Mouse (Mus musculus) heart, adult 11 months (tissue): ENCODE results near the gene Dnaaf3.
A peak's percentile ranks its signal among the peaks of the same experiment; 100 is the strongest.
"Not testable (repeated sequence)": the region's sequence is repeated elsewhere in the genome, so short reads cannot be mapped to it uniquely, and the experiment has no call there.

Experiments used
- DNase-seq: peaks from one replicate; pipeline ENCODE4 v3.0.0; 2022

The Dnaaf3 gene

DNA sequence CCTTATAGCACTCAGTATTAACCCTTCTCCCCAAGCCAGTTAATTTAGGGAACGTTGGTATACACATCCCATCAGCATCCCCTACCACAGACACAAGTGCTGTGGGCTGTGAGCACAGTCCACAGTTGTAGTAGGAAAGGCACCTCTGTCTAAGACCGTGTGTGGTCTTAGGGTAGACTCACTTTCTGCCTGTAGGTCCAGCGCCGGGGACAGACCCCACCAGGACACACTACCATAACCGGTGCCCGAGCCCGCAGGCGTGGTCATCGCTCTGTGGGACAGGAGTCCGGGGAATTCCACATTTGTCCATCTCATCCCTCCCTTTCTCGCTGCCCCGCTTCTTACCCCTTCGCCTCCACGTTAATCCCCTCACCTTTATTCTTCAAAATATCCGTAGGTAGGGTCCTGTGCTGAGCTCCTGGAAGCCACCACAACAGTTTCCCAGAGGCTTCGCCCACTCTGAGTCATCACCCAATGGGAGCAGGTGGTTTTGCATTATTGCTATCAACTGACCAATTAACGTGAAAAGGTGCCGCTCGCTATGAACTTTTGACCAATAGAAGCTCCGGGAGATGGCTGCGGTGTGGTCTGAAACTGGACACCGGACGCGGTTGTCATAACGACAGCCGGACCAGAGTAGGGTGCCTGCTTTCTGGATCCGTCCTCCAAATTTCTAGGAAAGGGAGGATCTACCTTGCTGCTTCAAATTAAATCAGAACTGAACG is at the start of gene Dnaaf3:
Dnaaf3 (minus strand) TSS at position 449 of the 725 bp plus-strand sequence.
- DNase-seq, result peak; percentile 98

DNA sequence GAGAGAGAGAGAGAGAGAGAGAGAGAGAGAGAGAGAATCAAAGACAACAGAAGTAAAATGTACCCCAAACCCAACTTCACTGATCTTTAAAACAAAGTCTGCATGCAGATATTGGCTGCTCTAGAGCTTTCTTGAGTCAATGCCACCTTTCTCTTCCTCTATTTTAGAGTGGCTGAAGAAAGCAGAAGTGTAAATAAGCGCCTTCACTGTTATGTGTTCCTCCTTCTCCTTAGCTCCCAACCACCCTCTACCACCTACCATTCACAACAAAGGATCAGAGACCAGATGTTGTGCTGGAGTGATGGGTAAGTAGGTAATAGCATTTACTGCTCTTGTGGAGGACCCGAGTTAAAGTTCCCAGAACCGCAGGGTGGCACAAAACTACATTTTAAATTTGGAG is 49.2 kb upstream of the Dnaaf3 start:
- DNase-seq, result not testable (repeated sequence)

DNA sequence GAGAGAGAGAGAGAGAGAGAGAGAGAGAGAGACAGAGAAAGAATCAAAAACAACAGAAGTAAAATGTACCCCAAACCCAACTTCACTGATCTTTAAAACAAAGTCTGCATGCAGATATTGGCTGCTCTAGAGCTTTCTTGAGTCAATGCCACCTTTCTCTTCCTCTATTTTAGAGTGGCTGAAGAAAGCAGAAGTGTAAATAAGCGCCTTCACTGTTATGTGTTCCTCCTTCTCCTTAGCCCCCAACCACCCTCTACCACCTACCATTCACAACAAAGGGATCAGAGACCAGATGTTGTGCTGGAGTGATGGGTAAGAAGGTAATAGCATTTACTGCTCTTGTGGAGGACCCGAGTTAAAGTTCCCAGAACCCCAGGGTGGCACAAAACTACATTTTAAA is 40.1 kb upstream of the Dnaaf3 start:
- DNase-seq, result not testable (repeated sequence)

DNA sequence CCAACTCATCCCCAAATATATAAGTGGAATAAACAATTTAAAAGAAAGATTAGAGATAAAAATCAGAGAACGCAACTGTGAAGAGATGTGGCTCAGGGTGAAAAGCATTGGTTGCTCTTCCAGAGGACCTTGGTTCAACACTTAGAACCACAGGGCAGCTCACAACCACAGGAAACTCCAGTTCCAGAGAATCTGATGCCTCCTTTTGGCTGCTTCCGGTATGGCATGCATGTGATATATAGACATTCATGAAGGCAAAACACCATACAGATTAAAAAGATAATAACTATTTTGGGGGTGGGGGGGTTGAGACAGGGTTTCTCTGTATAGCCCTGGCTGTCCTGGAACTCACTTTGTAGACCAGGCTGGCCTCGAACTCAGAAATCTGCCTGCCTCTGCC is 30.4 kb upstream of the Dnaaf3 start:
- DNase-seq, result peak; percentile 28

DNA sequence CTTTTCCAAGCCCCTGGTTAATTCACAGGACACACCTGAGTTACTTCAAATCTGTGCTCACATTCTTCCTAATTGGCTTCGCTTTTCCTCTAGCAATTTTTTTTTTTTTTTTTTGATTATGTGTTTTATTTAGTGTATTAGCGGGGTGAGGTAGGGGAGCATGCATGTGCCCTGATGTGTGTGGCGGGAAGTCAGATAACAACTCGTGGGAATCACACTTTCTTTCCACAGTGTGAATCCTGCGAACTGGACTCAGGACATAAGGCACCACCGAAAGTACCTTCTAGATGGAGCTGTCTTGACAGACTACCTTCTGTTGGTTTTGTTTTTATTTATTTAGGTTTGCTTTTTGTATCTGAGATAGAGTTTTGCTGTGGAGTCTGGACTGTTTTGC is 24.9 kb upstream of the Dnaaf3 start:
- DNase-seq, result peak; percentile 44

DNA sequence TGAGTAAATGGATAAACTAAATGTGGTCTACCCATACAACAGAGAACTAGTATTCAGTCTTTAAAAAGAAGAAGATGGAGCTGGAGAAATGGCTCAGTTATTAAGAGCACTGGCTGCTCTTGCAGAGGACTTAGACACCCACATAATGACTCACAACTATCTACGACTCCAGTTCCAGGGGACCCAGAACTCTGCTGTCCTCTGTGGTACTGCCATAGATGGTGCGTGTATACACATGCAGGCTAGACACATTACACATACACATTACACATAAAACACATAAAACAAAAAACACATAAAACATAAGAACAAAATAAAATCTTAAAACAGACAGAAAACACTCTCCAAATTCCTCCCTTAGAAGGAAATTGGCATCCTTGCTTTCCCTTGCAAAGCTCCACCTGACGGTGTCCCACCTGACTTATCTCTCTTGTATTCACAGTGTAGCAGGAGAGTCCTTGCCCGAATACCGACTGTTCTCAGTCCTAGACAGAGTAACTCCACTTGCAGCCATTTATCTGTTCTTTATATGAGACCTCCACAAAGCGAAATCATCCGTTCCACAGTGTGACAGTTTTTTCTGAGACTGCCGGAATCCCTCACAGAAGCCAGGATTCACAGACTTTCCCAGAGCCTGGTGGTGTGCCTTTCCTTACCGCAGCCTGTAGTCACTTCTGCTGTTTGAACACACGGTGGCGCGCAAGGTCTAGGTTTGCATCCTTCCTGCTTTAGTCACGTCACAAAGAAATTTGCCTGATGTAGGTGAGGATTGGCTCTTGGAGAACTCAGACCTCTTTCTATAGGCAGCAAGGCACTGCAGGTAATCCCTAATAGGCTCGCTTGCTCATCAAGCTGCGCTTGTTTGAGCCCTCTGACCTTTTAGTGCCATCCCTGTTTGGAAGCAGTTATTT is 24.3 kb upstream of the Dnaaf3 start:
- DNase-seq, result peak; percentile 92

DNA sequence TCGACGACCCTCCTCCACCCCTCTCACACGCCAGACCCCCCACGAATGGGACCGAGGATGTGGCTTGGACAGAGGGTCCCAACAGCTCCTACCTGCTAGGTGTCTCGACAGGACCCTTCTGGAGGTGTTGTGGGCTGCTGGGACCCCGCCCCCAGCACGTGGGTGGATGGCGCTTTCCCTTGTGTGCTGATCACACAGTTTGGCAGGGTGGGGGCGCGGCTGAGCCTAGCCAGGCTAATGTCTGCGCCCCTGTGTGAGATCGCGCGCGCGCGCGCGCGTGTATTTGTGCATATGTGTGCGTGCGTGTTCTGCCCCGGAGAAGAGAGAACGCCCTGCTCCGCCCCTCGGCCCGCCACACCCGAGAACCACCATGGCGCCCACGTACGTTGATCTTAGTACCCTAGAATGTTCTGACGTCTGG is 15.0 kb upstream of the Dnaaf3 start, which contains the start of gene Syt5:
Syt5 (minus strand) TSS at position 321 of the 421 bp plus-strand sequence.
- DNase-seq, result peak; percentile 87

DNA sequence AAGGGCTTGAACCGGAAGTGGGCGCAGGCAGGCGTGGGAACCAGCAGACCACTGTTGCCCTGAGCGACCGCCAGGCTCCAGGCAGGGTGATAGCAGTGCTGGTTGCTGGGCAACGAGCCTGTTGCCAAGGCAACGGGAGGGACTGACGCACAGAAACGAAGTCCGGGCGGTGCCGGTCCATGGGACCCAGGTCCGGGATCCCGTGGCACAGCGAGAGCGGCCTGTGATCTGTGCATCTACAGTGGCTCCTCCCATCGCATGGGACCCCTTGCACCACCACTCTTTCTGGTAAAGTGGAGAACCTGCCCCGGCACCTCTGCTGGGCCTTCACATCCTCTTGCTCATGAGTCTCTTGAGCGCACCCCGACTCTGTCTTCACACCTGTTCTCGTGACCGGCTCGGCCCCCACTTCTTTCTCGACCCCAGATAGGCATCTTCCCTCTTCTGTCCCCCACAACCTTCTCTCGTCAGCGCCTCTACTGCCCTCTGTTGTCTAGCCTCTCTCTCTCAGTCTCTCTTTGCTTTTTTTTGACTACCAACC is 14.4 kb upstream of the Dnaaf3 start:
- DNase-seq, result peak; percentile 96

DNA sequence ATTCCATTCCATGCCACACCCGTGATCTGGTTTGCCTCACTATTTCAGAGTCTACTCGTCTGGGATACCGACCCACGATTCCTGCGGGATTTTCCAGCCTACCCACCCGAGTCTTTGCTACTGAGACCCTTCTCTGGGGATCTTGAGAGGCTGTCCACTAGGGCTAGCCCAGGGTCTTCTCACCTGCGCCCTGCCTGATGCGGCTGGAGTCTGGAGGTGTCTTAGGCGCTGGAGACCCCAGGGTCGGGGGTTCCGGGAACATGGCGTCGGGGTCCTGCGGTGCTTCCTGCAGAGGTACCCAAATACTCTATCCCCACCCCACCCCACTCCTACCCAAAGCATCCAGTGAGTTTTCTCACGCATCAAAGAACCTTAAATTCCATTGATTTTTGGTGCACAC is 13.8 kb upstream of the Dnaaf3 start:
- DNase-seq, result peak; percentile 86

DNA sequence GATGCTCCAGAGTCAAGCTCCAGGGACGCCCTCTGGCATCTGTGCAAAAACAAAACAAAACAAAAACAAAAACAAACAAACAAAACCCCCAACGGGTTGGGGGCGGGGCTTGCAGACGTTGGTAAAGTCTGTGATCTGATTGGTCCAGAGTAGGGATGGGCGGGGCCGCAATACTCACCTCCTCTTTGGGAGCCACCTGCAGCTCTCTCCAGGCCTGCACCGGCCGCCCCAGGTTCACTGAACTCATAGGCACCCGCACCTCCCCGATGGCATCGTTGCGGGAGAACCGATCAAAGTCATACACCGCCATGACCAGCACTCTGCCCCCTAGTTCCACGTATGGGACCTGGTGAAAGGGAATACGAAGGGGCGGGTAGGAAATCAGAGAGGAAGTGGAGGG is 9.8 kb upstream of the Dnaaf3 start:
- no peak for DNase-seq

DNA sequence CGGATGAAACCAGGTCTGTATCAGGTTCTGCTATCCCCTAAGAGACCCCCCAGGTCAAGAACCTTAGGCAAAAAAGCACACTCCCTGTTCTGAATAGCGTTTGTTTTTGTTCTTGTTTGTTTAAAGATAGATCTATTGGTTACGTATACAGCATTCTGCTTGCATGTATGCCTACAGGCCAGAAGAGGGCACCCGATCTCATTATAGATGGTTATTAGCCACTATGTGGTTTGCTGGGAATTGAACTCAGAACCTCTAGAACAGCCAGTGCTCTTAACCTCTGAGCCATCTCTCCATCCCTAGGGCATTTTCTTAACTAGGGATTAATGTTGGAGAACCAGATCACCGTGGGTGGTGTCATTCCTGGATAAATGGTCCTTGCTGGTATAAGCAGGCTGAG is 9.1 kb upstream of the Dnaaf3 start:
- DNase-seq, result no peak

DNA sequence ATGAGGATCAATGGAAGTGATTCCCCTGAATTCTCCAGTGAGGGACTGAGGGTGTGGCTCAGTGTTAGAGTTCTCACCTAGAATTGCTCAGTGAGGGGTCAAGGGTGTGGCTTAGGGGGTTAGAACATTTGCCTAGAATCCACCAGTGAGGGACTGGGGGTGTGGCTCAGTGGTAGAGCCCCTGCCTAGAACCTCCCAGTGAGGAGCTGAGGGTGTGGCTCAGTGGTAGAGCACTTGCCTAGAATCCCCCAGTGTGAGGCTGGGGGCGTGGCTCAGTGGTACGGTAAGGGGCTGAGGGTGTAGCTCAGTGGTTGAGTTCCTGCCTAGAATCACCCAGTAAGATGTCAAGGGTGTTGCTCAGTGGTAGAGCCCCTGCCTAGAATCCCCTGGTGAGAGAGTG is 6.8 kb upstream of the Dnaaf3 start:
- peak; percentile 79 for DNase-seq

DNA sequence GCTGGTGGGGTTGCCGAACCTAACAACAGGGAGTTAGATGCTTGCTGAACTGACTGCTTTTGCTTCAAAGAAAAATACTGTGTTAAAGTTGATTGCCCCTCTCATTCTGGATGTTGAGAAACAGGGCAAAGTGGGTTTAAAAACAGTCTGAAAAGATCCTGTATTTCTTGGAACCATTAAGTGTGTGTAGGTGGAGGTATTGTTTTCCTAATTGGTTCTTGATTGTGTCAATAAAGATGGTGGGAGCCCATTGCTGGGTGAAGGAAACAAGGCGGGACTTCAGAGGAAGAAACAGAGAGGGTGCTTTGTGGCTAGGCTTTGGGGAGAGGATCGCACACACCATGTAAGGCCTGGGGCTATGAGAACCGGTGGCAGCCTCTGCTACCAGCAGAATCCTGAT is 4.9 kb upstream of the Dnaaf3 start:
- no peak for DNase-seq

DNA sequence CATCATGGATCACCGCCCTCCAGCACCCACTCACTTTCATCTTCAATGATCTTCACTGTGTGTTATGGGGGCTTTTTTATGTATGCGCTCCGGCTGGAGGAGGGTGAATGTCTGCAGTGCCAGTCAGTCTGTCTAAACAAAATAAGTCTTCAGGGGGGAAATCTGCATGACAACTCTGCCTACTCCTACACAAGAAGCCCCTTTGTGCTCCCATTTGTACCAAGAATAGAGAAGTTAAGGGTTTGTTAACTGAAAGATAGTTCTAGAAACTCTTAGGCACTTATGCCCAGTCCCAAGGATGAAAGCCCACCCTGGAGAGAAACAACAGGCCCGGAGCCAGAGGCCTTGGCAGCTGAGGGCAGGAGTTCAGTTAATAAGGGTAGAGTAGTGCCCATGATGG is 4.1 kb upstream of the Dnaaf3 start:
- DNase-seq, result no peak

DNA sequence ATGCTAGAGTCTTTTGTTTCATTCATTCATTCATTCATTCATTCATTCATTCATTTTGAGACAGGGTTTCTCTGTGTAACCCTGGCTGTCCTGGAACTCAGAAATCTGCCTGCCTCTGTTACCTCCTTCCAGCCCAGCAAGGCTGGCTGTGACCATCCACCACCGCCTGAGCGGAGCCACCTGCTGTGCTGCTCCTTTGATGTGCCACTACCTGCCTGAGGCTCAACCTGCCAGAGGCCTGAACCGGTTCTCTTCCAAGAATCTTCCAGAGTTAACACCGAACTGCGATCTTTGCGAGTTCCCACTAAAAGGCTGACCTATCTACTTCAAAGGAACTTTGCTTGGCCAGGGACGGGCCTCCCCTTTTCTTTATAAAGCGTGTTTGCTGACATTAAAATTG is 2.1 kb downstream of the Dnaaf3 start:
- not testable (repeated sequence) for DNase-seq

DNA sequence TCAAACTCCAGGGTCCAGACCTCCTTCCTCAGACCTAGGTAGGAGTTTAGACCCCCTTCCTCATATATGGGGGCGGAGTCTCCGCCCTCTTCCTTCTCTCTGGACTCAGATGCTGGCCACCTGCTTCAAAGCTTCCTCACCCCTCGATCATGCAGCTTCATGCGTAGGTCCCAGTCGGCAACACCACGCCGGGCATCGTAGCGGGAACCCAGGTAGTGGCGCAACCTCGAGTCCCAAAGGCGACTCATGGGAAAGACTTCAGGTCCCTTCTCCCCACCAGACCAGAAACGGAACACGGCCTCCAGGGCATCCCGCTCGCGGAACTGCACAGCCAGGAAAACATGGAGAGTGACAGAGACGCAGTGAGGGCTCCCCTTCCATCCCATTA is 5.0 kb downstream of the Dnaaf3 start:
- DNase-seq, result peak; percentile 91

DNA sequence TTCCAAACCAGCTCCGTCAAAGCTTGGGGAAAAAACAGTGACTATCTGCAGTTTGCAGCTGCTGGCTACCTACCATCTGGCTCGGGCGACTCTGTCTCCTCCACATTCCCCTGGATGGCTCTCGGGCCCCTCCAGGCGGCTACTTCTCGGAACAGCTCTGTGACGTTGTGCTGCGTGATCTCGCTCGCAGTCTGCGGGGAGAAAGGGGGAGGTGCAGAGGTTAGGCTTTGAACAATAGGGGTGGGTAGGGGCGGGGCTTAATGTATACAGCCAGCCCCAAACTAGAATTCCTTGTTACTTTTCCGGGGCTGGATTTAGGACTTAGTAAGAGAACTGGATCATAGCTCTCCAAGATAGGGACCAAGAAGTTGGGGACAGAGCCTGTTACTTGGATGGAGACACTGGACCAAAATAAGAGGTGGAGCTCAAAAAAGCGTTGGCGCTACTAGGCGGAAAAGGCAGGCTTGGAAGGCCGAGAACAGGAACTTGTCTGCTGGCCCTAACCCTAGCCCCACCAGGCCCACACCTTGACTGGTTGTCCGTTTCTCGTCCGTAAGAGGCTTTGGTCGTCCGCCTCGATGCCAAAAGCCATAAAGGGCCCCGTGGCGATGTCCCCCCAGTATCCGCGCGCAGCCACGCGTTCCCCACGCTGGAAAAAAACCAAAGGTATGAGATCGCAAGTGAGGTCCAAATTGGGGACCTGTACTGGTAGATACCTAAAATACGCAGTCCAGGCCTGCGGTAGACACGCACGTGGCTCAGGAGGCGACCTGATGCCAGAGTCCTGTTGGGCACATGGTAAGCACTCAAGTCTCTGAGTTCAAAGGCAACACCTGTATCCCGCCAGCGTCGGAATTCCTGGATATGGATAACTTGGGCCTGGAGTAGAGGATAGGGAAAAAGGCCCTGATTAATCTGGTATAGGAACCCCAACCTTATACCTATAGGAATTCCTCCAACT is 5.6 kb downstream of the Dnaaf3 start:
- peak; percentile 99 for DNase-seq

DNA sequence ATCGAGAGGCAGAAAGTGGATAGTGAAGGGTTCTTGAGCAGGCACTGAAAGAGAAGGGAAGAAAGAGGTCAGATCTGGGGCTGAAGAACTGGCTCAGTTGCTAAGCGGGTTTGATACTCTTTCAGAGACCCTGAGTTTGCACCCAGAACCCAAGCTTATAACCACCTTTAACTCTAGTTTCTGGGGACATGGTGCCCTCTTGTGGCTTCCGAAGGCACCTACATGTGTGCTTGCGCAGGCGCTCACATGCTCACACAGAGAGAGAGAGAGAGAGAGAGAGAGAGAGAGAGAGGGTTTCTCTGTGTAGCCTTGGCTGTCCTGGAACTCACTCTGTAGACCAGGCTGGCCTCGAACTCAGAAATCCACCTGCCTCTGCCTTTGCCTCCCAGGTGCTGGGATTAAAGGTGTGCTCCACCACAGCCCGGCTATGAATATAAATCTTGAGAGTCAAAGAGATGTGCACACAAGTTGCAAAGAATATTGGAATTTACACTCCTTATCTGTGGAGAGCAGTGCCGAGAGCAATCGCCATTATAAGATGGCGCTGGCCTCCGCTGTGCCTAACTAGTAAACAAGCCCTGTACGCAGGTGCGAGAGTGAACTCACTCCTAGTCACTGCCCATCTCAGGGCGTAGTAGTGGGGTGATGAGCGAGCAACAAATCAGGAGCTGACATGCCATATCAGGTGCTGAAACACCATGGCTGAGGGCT is 7.9 kb downstream of the Dnaaf3 start, which contains the start of gene Tnni3:
Tnni3 (minus strand) TSS at position 18 of the 711 bp plus-strand sequence.
- peak; percentile 91 for DNase-seq

DNA sequence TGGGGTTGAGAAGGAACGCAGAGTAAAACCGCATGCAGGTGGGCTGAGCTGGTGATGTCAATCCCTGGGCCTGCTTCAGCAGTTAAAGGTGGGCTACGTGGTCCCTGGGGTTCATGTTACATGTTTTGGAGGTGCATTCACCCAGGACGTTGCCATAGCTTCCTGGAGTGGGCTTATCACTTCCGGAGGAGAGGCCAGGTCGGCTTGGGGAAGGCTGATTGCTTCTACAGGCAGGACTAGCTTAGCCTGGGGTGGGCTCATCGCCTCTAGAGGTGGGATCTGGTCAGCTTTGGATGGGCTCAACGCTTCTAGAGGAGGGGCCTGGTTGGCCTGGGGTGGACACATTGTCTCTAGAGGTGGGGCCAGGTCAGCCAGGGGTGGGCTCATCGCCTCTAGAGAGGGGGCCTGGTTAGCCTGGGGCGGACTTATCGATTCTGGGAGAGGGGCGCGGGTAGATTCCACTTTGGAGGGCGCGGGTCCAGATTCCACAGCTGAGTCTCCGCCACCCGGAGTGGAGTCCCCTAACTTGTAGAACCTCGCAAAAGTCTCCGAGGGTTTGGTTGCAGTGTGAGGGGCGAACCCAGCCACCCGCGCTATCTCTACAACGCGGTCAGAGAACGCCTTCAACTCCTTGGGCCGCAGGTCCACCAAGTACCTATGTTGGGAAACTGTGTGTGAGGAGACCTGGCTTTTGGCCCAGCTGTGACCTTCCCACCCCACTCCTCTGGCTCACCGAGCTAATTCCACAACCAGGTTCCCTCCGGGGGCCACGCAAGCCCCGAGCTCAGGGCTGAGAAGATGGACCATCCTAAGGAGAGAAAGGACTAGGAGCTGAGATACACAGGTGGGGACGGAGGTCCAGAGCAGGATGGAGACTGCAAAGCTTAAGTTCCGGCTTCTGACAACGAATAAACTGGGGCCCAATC is 8.8 kb downstream of the Dnaaf3 start:
- DNase-seq, result peak; percentile 95

DNA sequence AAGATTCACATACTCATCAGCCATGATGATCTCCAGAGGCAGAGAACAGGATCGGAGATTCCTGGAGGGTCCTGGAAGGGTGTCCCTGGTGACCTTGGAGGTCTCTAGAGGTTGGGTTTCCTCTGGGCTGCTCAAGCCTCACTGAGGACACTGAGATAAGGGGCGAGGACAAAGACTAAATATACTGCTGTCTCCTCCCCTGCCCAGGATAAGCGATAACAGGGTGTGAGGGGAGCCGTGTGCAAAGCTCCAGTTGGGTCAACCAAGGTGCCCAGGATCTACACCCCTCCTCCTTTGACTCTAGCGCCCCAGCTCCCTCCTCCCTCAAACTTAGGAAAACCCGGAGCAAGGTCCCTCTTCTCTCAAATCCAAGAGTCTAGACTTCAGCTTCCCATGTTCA is 10.0 kb downstream of the Dnaaf3 start:
- DNase-seq, result peak; percentile 98
